Mouse (Mus musculus) inflammation-experienced regulatory T-cells, adult 16 weeks (primary cell): ENCODE results near the gene Nup98. TPM values are rescaled to one million over a fixed set of nuclear protein-coding genes. Genes with fewer than 3 reads are reported as not detected.

Source experiments
- polyA plus RNA-seq: library from polyadenylated mRNA; unstranded; fragments of 100-300 nt; shearing (Covaris generic); gene quantifications from one replicate; pipeline ENCODE4 v1.2.1, GENCODE M21; 2017

The Nup98 gene
- 34.6 TPM for polyA plus RNA-seq

GRCm38 (mm10) chr7:102209756-102210721 lies at the start of gene Nup98, which contains the start of gene Pgap2:
Gene Nup98 (minus strand): TSS chr7:102210176.
Gene Pgap2 (plus strand): TSS chr7:102210208.

GRCm38 (mm10) chr7:102255954-102256353 lies 46.0 kb upstream of the Nup98 start, which contains the start of gene Rhog:
Gene Rhog (minus strand): TSS chr7:102256054.

GRCm38 (mm10) chr7:102116579-102117331 lies 93.2 kb downstream of the Nup98 start, which contains the start of gene Chrna10:
Gene Chrna10 (minus strand): TSS chr7:102116828.

GRCm38 (mm10) chr7:102109171-102109570 lies 100.8 kb downstream of the Nup98 start, which contains the start of gene Art5:
Gene Art5 (minus strand): TSS chr7:102109489.

GRCm38 (mm10) chr7:102101487-102101886 lies 108.5 kb downstream of the Nup98 start, which contains the start of gene Art1:
Gene Art1 (plus strand): TSS chr7:102101743.

GRCm38 (mm10) chr7:102082816-102083215 lies 127.2 kb downstream of the Nup98 start, which contains the start of gene Trpc2:
Gene Trpc2 (plus strand): TSS chr7:102083116.

Other genes starting within 250 kb of the Nup98 start
- gene Il18bp, start 191.5 kb downstream of the Nup98 start, polyA plus RNA-seq = 5.4 TPM
- gene Rnf121, start 144.7 kb downstream of the Nup98 start, polyA plus RNA-seq = 27.4 TPM
- gene Xndc1, start 144.7 kb downstream of the Nup98 start, polyA plus RNA-seq = 28.8 TPM
- 1.5 TPM for gene Xntrpc, start 144.5 kb downstream of the Nup98 start, polyA plus RNA-seq
- gene Trpc2, start 127.1 kb downstream of the Nup98 start, polyA plus RNA-seq = 0.15 TPM
- not detected for gene Art1, start 108.4 kb downstream of the Nup98 start, polyA plus RNA-seq
- gene Art5, start 100.7 kb downstream of the Nup98 start, polyA plus RNA-seq = 1.4 TPM
- not detected for gene Chrna10, start 93.3 kb downstream of the Nup98 start, polyA plus RNA-seq
- gene Pgap2, start within 50 bp of the Nup98 start, polyA plus RNA-seq = 52.9 TPM
- gene Rhog, start 45.9 kb upstream of the Nup98 start, polyA plus RNA-seq = 303 TPM
- 104 TPM for gene Stim1, start 57.6 kb upstream of the Nup98 start, polyA plus RNA-seq
- gene Rrm1, start 231.5 kb upstream of the Nup98 start, polyA plus RNA-seq = 61.1 TPM